Mouse (Mus musculus): ENCODE results near the gene Gm49342. TPM values are rescaled to one million over a fixed set of nuclear protein-coding genes. Genes with fewer than 3 reads are reported as not detected.
"Not testable (repeated sequence)": the region's sequence is repeated elsewhere in the genome, so short reads cannot be mapped to it uniquely, and the experiment has no call there.

Gm49342 gene
- 4.8 and 5.5 TPM in 2 replicates for polyA plus RNA-seq (2012; rRNA removed)

GRCm38 (mm10) chr14:50943932-50944667, at the start of gene Gm49342:
Gene Gm49342 (plus strand): TSS chr14:50944517.
- H3K4me3 ChIP-seq (ENCODE audit: control insufficient read depth, low read depth, low read length): peak within 1 kb of the TSS; percentile 85
- H3K36me3 ChIP-seq (ENCODE audit: control insufficient read depth, insufficient read depth, low read length): no peaks in the 10 kb centered on the region
- peaks cover 4% of the 10 kb centered on the region for H3K4me1 ChIP-seq (ENCODE audit: control insufficient read depth, insufficient read depth, low read length)
- TF ChIP-seq POLR2A (IDR thresholded peaks at IDR 0.05; ENCODE audit: control insufficient read depth, low read depth, low read length): peak; percentile 87
- TF ChIP-seq CTCF (IDR thresholded peaks at IDR 0.05; ENCODE audit: control insufficient read depth, insufficient read depth, insufficient replicate concordance, low read depth, low read length): peak; percentile 22; the same call in 1 of the 2 replicates
- H3K27me3 ChIP-seq (ENCODE audit: control insufficient read depth, insufficient read depth, low read length): no peaks in the 10 kb centered on the region
- peak within 1 kb of the TSS; percentile 74 for H3K27ac ChIP-seq (ENCODE audit: control insufficient read depth, insufficient read depth, low read depth, low read length)

DNA sequence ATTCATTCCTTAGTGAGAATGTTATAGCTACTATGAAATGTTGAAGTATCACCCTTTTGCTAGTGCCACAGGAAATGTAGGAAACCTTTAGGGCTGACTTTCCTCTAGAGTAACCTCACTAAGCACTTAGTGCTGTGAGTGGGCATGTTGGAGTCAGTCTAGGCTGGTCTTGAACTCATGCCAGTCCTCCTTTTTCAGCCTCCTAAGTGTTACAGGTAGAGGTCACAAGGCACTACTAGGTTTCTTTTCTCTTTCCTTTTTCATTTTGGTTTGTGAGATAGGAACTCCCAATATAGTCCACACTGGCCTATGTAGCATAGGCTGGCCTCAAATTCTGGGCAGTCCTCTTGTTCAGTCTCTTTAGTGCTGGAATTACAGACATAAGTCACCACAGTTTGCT, 48.9 kb upstream of the Gm49342 start:
- no peak overlapping the region for H3K27ac ChIP-seq (ENCODE audit: control insufficient read depth, insufficient read depth, low read depth, low read length)
- no peaks in the 10 kb centered on the region for H3K36me3 ChIP-seq (ENCODE audit: control insufficient read depth, insufficient read depth, low read length)
- H3K4me3 ChIP-seq (ENCODE audit: control insufficient read depth, low read depth, low read length): no peak overlapping the region
- peaks cover 7% of the 10 kb centered on the region for H3K4me1 ChIP-seq (ENCODE audit: control insufficient read depth, insufficient read depth, low read length)
- TF ChIP-seq POLR2A (IDR thresholded peaks at IDR 0.05; ENCODE audit: control insufficient read depth, low read depth, low read length) (no peak), CTCF (IDR thresholded peaks at IDR 0.05; ENCODE audit: control insufficient read depth, insufficient read depth, insufficient replicate concordance, low read depth, low read length) (no peak)
- H3K27me3 ChIP-seq (ENCODE audit: control insufficient read depth, insufficient read depth, low read length): no peaks in the 10 kb centered on the region

DNA sequence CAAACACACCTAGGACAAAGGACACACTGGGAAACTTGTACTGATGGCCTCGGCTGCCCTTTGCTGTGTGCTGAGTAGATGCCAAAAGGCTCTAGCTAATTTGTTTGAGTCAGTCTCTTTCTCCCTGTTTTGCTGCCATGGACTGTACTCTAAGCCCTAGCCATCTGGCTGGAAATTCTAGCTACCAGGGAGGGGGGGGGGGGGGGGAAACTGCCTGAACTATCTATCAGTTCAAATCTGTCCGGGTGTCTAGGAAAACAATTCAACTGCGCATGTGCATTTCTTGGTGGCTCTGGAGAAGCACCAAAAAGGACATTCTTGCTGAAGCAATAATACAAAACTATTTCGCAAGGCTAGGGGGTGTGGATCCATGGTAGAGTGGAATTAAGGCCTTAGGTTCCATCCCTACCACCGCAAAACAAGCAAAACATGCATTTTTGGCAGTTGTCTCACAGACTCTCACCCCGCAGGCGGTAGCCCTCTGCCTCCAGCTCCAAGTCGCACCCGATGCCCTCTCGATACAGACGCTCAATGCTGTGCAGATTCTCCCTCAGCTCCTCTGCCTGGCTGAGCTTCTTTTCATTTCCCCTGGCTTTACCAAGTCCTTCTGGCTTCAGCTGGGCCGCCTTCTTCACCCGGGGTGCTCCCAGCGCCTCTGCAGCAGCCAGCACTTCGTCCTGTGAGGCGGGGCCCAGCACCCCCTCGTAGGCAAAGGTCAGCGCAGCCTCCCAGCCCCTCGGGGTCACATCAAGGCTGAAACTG, 48.2 kb upstream of the Gm49342 start:
- Histone ChIP-seq H3K27ac (ENCODE audit: control insufficient read depth, insufficient read depth, low read depth, low read length) (no peak overlapping the region), H3K4me3 (ENCODE audit: control insufficient read depth, low read depth, low read length) (peak overlapping the region; percentile 75), H3K36me3 (ENCODE audit: control insufficient read depth, insufficient read depth, low read length) (no peaks in the 10 kb centered on the region), H3K4me1 (ENCODE audit: control insufficient read depth, insufficient read depth, low read length) (peaks cover 7% of the 10 kb centered on the region), H3K27me3 (ENCODE audit: control insufficient read depth, insufficient read depth, low read length) (no peaks in the 10 kb centered on the region)
- TF ChIP-seq POLR2A (IDR thresholded peaks at IDR 0.05; ENCODE audit: control insufficient read depth, low read depth, low read length) (no peak), CTCF (IDR thresholded peaks at IDR 0.05; ENCODE audit: control insufficient read depth, insufficient read depth, insufficient replicate concordance, low read depth, low read length) (no peak)

- no peaks in the 10 kb centered on the region for H3K36me3 ChIP-seq (ENCODE audit: control insufficient read depth, insufficient read depth, low read length)
- H3K27me3 ChIP-seq (ENCODE audit: control insufficient read depth, insufficient read depth, low read length): no peaks in the 10 kb centered on the region
- peaks cover 7% of the 10 kb centered on the region for H3K4me1 ChIP-seq (ENCODE audit: control insufficient read depth, insufficient read depth, low read length)
- peak overlapping the region; percentile 75 for H3K4me3 ChIP-seq (ENCODE audit: control insufficient read depth, low read depth, low read length)
- H3K27ac ChIP-seq (ENCODE audit: control insufficient read depth, insufficient read depth, low read depth, low read length): no peak overlapping the region
- TF ChIP-seq POLR2A (IDR thresholded peaks at IDR 0.05; ENCODE audit: control insufficient read depth, low read depth, low read length) (no peak), CTCF (IDR thresholded peaks at IDR 0.05; ENCODE audit: control insufficient read depth, insufficient read depth, insufficient replicate concordance, low read depth, low read length) (no peak)
Measured at GRCm38 (mm10) chr14:50896747-50897373, 47.5 kb upstream of the Gm49342 start.

DNA sequence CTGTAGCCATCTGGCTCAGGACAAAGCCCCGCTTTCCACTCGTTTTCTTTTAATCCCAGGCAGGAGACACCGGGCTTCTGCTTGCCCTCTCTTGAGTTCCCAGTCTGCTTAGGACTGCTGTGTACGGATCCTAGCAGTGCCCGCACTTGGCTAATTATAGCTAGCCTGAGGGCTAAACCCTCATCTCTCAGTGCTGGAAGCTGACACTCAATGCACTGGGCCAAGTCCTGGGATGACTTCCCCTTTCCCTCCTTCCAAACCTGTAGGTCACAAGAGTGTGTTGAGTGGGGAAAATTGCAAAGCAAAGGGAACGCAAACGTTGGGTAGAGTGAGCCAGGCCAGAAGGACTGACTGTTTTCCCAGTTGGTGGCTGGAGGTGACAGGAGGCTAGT, 46.9 kb upstream of the Gm49342 start, which contains the start of gene Klhl33:
TSS of gene Klhl33 (minus strand) at position 134 of the 392 bp plus-strand sequence.
- H3K36me3 ChIP-seq (ENCODE audit: control insufficient read depth, insufficient read depth, low read length): no peaks in the 10 kb centered on the region
- no peak within 1 kb of the TSS for H3K27ac ChIP-seq (ENCODE audit: control insufficient read depth, insufficient read depth, low read depth, low read length)
- peak within 1 kb of the TSS; percentile 75 for H3K4me3 ChIP-seq (ENCODE audit: control insufficient read depth, low read depth, low read length)
- H3K4me1 ChIP-seq (ENCODE audit: control insufficient read depth, insufficient read depth, low read length): peaks cover 7% of the 10 kb centered on the region
- H3K27me3 ChIP-seq (ENCODE audit: control insufficient read depth, insufficient read depth, low read length): no peaks in the 10 kb centered on the region
- TF ChIP-seq CTCF (IDR thresholded peaks at IDR 0.05; ENCODE audit: control insufficient read depth, insufficient read depth, insufficient replicate concordance, low read depth, low read length) (no peak), POLR2A (IDR thresholded peaks at IDR 0.05; ENCODE audit: control insufficient read depth, low read depth, low read length) (no peak)

GRCm38 (mm10) chr14:50897992-50898391, 46.3 kb upstream of the Gm49342 start:
- not testable (repeated sequence) for H3K36me3 ChIP-seq (ENCODE audit: control insufficient read depth, insufficient read depth, low read length); H3K27ac ChIP-seq (ENCODE audit: control insufficient read depth, insufficient read depth, low read depth, low read length); H3K27me3 ChIP-seq (ENCODE audit: control insufficient read depth, insufficient read depth, low read length); H3K4me3 ChIP-seq (ENCODE audit: control insufficient read depth, low read depth, low read length); H3K4me1 ChIP-seq (ENCODE audit: control insufficient read depth, insufficient read depth, low read length)
